In the genomic region with DNA sequence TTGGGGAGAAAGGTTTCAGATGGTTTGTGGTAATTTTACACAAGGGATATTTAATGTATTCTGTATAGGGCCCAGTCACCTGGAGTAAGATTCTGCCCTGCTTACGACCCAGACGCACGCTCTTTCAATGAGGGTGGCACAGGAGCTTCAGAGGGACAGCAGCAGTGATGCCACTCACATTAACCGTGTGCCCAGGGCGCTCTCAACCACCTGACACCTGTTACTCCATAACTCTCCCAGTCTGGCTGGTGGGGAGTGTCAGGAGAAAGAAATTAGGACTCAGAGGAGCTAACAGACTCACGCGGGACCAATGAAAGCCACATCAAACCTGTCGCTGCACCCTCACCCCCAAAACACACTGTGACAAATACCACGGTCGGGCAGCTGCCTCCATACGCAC, we compare ENCODE assay signal across 35 mouse cellular contexts.
"Had no signal": no experiment of that assay in that cellular context is flagged by ENCODE, and none has a peak within 500 bp of the region (broad histone marks: within the 10 kb centered on the region; RNA-seq: fewer than 3 reads in every experiment).

No protein-coding gene starts in this region.

- H3K4me2 ChIP-seq: heart, embryonic 11.5 days; heart, embryonic 12.5 days; heart, embryonic 13.5 days; heart, embryonic 15.5 days; hindbrain, embryonic 12.5 days; hindbrain, embryonic 13.5 days; hindbrain, embryonic 14.5 days; hindbrain, embryonic 15.5 days; intestine, embryonic 15.5 days; kidney, embryonic 15.5 days had no signal

- ATAC-seq: hindbrain, embryonic 16.5 days; hindbrain, postnatal 0 days; inflammation-experienced regulatory T-cells, adult 6 months; intestine, embryonic 15.5 days; intestine, embryonic 16.5 days; intestine, postnatal 0 days had no signal

- DNase-seq: heart, postnatal 10 days; heart, postnatal 14 days; heart, postnatal 36 days; heart, postnatal 4 days; kidney, adult 11 months; kidney, adult 18-20 months; kidney, adult 2 months; kidney, adult 8-10 months; kidney, adult 9 months; kidney, postnatal 10 days; kidney, postnatal 14 days; kidney, postnatal 25 days; kidney, postnatal 36 days; kidney, postnatal 4 days; layer of hippocampus, adult 9-11 months; layer of hippocampus, postnatal 36 days had no signal

- H3K36me3 ChIP-seq: heart, embryonic 12.5 days; heart, embryonic 13.5 days; heart, embryonic 15.5 days; hindbrain, embryonic 10.5 days; hindbrain, embryonic 12.5 days; hindbrain, embryonic 13.5 days; hindbrain, embryonic 15.5 days; intestine, embryonic 15.5 days; kidney, embryonic 15.5 days had no signal

- H3K4me3 ChIP-seq: heart, embryonic 10.5 days; heart, embryonic 12.5 days; heart, embryonic 13.5 days; heart, embryonic 15.5 days; hindbrain, embryonic 10.5 days; hindbrain, embryonic 12.5 days; hindbrain, embryonic 13.5 days; hindbrain, embryonic 15.5 days; intestine, embryonic 15.5 days; kidney, embryonic 15.5 days; layer of hippocampus, adult 2 months had no signal

- H3K27ac ChIP-seq: heart, embryonic 10.5 days; heart, embryonic 13.5 days; heart, embryonic 15.5 days; hindbrain, embryonic 10.5 days; hindbrain, embryonic 12.5 days; hindbrain, embryonic 13.5 days; hindbrain, embryonic 14.5 days; hindbrain, embryonic 15.5 days; hindbrain, postnatal 0 days; intestine, embryonic 15.5 days; kidney, embryonic 15.5 days; kidney, postnatal 0 days; layer of hippocampus, adult 2 months had no signal

- H3K27me3 ChIP-seq: heart, embryonic 12.5 days; heart, embryonic 13.5 days; heart, embryonic 15.5 days; hindbrain, embryonic 12.5 days; hindbrain, embryonic 13.5 days; hindbrain, embryonic 15.5 days; intestine, embryonic 15.5 days; kidney, embryonic 15.5 days had no signal

- H3K9me3 ChIP-seq: heart, embryonic 10.5 days; heart, embryonic 12.5 days; heart, embryonic 13.5 days; heart, embryonic 15.5 days; hindbrain, embryonic 10.5 days; hindbrain, embryonic 12.5 days; hindbrain, embryonic 13.5 days; hindbrain, embryonic 15.5 days; intestine, embryonic 15.5 days; kidney, embryonic 15.5 days had no signal

- H3K9ac ChIP-seq: heart, embryonic 13.5 days; heart, embryonic 15.5 days; hindbrain, embryonic 12.5 days; hindbrain, embryonic 13.5 days; hindbrain, embryonic 14.5 days; hindbrain, embryonic 15.5 days; intestine, embryonic 15.5 days; kidney, embryonic 15.5 days had no signal
